Mouse (Mus musculus) lung, embryonic 15.5 days (tissue): ENCODE data around the gene Cdca4. TPM values are rescaled to one million over a fixed set of nuclear protein-coding genes. Genes with fewer than 3 reads are reported as not detected.

ENCODE experiments used
- ATAC-seq: fragments of 200-750 bp; cut with Nextera tagmentation; 2 replicates; pipeline ENCODE4 v1.8.0; 2017; ENCODE audit warnings: moderate number of reproducible peaks, borderline replicate concordance; ENCODE audit not compliant: low FRiP score, low TSS enrichment; ENCODE audit errors: extremely low read depth
- H3K27ac ChIP-seq: fragments of 300-500 bp; sonication (generic); 2 replicates; pipeline ENCODE4 v1.5.1; 2015; ENCODE audit warnings: moderate library complexity, mild to moderate bottlenecking, inconsistent platforms
- H3K27me3 ChIP-seq: fragments of 300-500 bp; sonication (generic); 2 replicates; pipeline ENCODE4 v1.6.1; 2015; ENCODE audit warnings: inconsistent platforms
- H3K36me3 ChIP-seq: fragments of 300-500 bp; sonication (generic); 2 replicates; pipeline ENCODE4 v1.6.1; 2015; ENCODE audit warnings: inconsistent platforms
- H3K4me1 ChIP-seq: fragments of 300-500 bp; sonication (generic); 2 replicates; pipeline ENCODE4 v1.6.1; 2015; ENCODE audit warnings: inconsistent platforms
- H3K4me2 ChIP-seq: fragments of 300-500 bp; sonication (generic); 2 replicates; pipeline ENCODE4 v1.6.1; 2015; ENCODE audit warnings: inconsistent platforms, mild to moderate bottlenecking, moderate library complexity
- H3K4me3 ChIP-seq: fragments of 300-500 bp; sonication (generic); 2 replicates; pipeline ENCODE4 v1.5.1; 2015; ENCODE audit warnings: mild to moderate bottlenecking, inconsistent platforms
- H3K9ac ChIP-seq: fragments of 300-500 bp; sonication (generic); 2 replicates; pipeline ENCODE4 v1.6.1; 2015; ENCODE audit warnings: inconsistent platforms
- H3K9me3 ChIP-seq: fragments of 300-500 bp; sonication (generic); 2 replicates; pipeline ENCODE4 v1.6.1; 2016; ENCODE audit warnings: inconsistent platforms
- WGBS: fragments of 180-500 bp; shearing (Covaris S2); methylation state at CpG from one replicate; pipeline ENCODE4 v1.1.7; 2015; 5-methylcytosine and 5-hydroxymethylcytosine counted together
- polyA plus RNA-seq: library from polyadenylated mRNA; unstranded; fragments of >200 nt; fragmentation: Nextera tagmentation; extraction: Ambion mirVana; gene quantifications from 2 replicates; pipeline ENCODE4 v1.2.1, GENCODE M21; 2015

Gene Cdca4
- polyA plus RNA-seq, 1 experiment from 2014 or later, result 125 TPM

DNA sequence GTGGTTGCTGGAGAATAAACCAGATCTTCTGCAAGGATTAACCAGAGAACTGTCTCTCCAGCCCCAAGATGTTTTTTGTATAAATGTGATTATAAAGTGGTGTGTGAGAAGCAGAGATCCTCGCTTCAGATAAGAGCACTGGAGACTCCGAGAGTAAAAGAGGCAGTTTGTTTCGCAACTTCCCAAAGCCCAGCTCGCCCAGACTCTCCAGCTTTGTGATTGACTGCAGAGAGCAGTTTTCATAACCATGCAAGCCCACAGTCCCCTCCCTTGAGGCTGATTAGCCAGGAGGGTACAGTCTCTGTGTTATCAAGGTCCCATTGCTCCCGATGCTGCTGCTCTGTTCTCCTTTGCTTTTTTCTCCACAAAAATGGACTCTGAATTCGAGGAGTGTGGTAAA lies 4.3 kb upstream of the Cdca4 start:
- Histone ChIP-seq H3K9ac (no peak overlapping the region), H3K4me3 (no peak overlapping the region), H3K4me2 (no peak overlapping the region), H3K36me3 (no peaks in the 10 kb centered on the region), H3K9me3 (no peaks in the 10 kb centered on the region), H3K4me1 (peaks cover 9% of the 10 kb centered on the region), H3K27ac (no peak overlapping the region), H3K27me3 (no peaks in the 10 kb centered on the region)
- no peak for ATAC-seq
- WGBS, result 50% methylated on average over 6 of the region's 6 CpGs

DNA sequence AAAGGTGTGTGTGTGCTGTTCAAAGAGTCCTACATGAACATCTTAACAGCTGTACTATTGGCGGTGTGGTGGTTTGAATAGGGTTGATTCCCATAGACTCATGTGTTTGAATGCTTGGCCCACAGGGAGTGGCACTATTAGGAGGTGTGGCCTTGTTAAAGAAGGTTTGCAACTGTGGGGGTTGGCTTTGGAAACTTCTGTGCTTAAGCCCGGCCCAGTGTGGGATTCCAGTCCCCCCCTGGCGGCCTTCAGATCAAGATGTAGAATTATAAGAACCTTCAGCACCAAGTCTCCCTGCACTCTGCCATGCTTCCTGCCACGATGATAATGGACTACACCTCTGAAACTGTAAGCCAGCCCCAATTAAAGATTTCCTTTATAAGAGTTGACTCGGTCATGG lies 3.2 kb upstream of the Cdca4 start:
- H3K27ac ChIP-seq, result no peak overlapping the region
- 85% methylated on average over 5 of the region's 5 CpGs for WGBS

DNA sequence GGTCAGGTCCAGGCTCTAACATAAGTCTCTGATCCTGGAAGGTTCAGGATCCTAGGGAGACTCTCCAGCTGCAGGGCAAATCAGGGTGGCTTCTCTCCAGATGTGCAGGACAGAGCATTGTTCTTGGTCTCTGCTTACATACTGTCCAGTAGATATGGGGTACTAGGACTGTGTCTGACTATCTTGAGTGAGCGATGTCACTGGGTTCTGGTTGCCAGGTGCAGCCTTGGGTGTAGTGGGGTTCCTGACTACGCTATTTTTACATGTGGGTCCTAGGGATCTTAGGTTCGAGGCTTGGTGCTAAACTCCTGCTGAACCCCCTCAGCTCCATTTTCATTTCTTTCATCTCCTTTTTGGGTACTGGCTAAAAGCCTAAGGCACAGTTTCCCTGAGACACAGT lies 1.3 kb upstream of the Cdca4 start:
- no peak overlapping the region for H3K27ac ChIP-seq
- WGBS, result 80% methylated on average over 3 of the region's 3 CpGs
- no peaks in the 10 kb centered on the region for H3K9me3 ChIP-seq
- H3K4me3 ChIP-seq, result peak overlapping the region; percentile 73
- peak overlapping the region; percentile 65 for H3K4me2 ChIP-seq
- H3K9ac ChIP-seq, result peak overlapping the region; percentile 76
- H3K36me3 ChIP-seq, result peaks cover 15% of the 10 kb centered on the region
- ATAC-seq, result no peak
- peaks cover 35% of the 10 kb centered on the region for H3K4me1 ChIP-seq
- no peaks in the 10 kb centered on the region for H3K27me3 ChIP-seq

More for the DNA sequence above, 3.2 kb upstream of the Cdca4 start:
- H3K9ac ChIP-seq, result no peak overlapping the region
- no peaks in the 10 kb centered on the region for H3K27me3 ChIP-seq
- no peak overlapping the region for H3K4me2 ChIP-seq
- peaks cover 4% of the 10 kb centered on the region for H3K36me3 ChIP-seq
- ATAC-seq, result no peak
- H3K4me3 ChIP-seq, result no peak overlapping the region
- H3K9me3 ChIP-seq, result no peaks in the 10 kb centered on the region
- H3K4me1 ChIP-seq, result peaks cover 16% of the 10 kb centered on the region

DNA sequence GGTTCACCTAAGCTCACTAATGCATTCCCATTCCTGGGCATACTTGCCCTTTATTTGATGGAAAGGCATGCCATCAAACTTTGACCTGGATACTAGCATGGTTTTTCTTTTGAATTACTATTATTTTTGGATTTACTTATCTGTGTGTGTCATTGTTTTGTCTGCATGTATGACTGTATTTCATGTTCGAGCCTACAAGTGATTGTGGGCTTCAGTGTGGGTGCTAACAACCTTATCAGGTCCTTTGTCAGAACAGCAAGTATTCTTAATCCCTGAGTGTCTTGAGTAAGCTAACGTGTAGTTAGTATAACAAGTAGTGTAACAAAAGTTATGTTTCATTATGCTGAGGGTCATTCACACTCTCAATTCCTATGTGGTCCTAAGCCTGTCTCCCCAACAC lies 918 bp upstream of the Cdca4 start:
- H3K4me3 ChIP-seq, result peak overlapping the region; percentile 73
- no peak for ATAC-seq
- H3K9me3 ChIP-seq, result no peaks in the 10 kb centered on the region
- peak overlapping the region; percentile 51; the same call in 1 of the 2 replicates for H3K27ac ChIP-seq
- H3K4me1 ChIP-seq, result peaks cover 37% of the 10 kb centered on the region
- H3K4me2 ChIP-seq, result peak overlapping the region; percentile 65
- peak overlapping the region; percentile 76 for H3K9ac ChIP-seq
- 18% methylated on average over 2 of the region's 2 CpGs for WGBS
- peaks cover 18% of the 10 kb centered on the region for H3K36me3 ChIP-seq
- no peaks in the 10 kb centered on the region for H3K27me3 ChIP-seq

DNA sequence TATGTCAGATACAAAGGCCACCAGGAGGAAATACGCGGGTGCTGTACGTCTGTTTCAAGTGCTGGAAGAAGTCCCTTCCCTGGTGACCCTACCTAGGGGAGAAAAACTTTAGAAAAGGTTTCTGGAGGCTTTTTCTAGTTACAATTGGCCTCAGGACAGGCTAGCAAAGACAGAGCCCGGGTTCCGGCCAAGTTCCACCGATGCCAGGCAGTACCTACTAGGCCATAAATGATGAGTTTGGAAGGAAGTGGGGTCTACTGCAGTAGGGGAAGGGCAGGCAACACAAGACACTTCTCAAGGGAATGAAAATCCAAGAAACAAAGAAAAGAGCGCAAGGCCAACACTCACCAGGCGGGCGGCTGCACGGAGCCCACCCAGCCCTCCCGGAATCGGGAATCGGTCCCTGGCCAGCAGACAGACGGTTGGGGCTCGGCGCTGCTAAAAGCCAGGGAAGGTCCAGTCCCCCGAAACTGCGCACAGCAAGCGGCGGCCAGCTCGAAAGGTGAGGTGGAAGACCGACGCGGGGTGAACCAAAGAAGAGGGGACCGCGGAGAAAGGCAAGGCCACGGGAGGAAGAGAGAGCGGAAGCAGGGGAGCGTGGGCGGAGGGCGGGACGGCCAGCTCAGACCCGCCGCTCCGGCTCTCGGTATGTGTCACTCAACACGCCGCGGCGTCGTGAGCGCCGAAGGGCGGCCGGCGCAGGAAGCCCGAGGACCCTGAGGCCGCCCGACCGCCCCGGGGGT lies 551 bp downstream of the Cdca4 start:
- peaks cover 32% of the 10 kb centered on the region for H3K36me3 ChIP-seq
- H3K27ac ChIP-seq, result peak overlapping the region; percentile 93
- peak overlapping the region; percentile 73 for H3K4me3 ChIP-seq
- ATAC-seq, result peak; percentile 83
- peak overlapping the region; percentile 97 for H3K9ac ChIP-seq
- peak overlapping the region; percentile 61 for H3K4me2 ChIP-seq
- under 1% methylated on average over 48 of the region's 51 CpGs for WGBS
- no peaks in the 10 kb centered on the region for H3K9me3 ChIP-seq
- no peaks in the 10 kb centered on the region for H3K27me3 ChIP-seq
- peaks cover 50% of the 10 kb centered on the region for H3K4me1 ChIP-seq

DNA sequence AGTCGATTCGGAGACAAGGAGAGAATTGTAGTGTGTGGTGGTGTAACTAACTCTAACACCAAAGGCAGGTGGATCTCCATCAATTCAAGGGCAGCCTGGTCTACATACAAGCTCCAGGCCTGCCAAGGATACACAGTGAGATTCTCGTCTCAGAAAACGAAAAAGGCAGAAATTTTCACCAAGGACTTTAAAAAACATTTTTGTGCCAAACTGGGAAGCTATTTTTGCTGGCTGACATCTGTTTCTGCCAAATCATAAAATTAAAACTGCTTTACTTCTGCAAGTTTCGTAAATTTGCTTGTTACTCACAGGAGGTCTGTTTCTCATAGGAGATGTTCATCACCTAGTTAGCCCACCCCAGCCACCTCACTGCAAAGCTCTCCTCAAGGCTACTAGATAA lies 3.3 kb downstream of the Cdca4 start:
- H3K27ac ChIP-seq, result no peak overlapping the region
- ATAC-seq, result no peak
- 0 out of 2 replicates have a peak overlapping the region, but pooled peaks have one; percentile 61 for H3K4me2 ChIP-seq
- no peaks in the 10 kb centered on the region for H3K27me3 ChIP-seq
- no peaks in the 10 kb centered on the region for H3K9me3 ChIP-seq
- 69% methylated on average over 5 of the region's 5 CpGs for WGBS
- peaks cover 46% of the 10 kb centered on the region for H3K36me3 ChIP-seq
- H3K9ac ChIP-seq, result no peak overlapping the region
- H3K4me3 ChIP-seq, result no peak overlapping the region
- peaks cover 63% of the 10 kb centered on the region for H3K4me1 ChIP-seq

DNA sequence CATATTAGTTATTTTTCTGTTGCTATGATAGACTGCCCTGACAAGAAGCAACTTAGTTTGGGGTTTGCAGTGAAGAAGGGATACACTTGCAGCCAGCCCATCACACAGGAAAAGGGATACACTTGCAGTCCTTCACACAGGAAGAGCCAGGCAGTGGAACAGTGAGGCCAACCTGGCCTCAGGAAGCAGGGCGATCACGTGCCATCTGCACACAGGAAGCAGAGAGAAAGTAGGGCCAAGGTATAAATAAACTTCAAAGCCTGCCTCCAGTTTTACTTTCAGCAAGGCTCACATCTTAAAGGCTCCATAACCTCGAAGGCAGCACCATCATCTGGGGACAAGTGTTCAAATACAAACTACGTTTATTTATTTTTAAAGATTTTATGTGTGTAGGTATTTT lies 6.0 kb downstream of the Cdca4 start:
- Histone ChIP-seq H3K4me1 (peaks cover 54% of the 10 kb centered on the region), H3K36me3 (peaks cover 72% of the 10 kb centered on the region), H3K4me3 (no peak overlapping the region), H3K27ac (0 out of 2 replicates have a peak overlapping the region, but pooled peaks have one; percentile 0), H3K9me3 (no peaks in the 10 kb centered on the region), H3K9ac (no peak overlapping the region), H3K4me2 (no peak overlapping the region), H3K27me3 (no peaks in the 10 kb centered on the region)
- ATAC-seq, result no peak
- 60% methylated on average over 4 of the region's 4 CpGs for WGBS

DNA sequence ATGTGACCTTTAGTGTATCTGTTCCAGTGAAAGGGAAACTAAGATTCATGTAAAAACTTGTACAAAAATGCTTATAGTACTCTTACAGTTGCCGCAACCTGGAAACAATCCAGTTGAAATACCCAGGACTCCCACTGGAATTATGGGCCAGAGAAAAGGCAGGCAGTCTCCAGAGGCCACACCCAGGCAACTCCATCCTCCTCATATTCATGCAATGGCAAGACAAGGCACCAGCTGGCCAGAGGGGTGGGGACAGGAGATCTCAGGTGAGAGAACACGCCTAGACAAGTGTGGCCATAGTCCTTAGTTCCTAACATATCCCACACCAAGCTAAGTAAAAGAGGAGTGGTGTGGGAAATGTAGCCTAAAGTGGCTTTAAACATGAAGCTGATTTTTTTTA lies 6.5 kb downstream of the Cdca4 start:
- Histone ChIP-seq H3K36me3 (peaks cover 74% of the 10 kb centered on the region), H3K27me3 (no peaks in the 10 kb centered on the region), H3K4me2 (no peak overlapping the region), H3K4me3 (no peak overlapping the region), H3K9me3 (no peaks in the 10 kb centered on the region), H3K27ac (no peak overlapping the region), H3K4me1 (peaks cover 49% of the 10 kb centered on the region), H3K9ac (no peak overlapping the region)
- no peak for ATAC-seq
- 65% methylated on average over 2 of the region's 2 CpGs for WGBS

DNA sequence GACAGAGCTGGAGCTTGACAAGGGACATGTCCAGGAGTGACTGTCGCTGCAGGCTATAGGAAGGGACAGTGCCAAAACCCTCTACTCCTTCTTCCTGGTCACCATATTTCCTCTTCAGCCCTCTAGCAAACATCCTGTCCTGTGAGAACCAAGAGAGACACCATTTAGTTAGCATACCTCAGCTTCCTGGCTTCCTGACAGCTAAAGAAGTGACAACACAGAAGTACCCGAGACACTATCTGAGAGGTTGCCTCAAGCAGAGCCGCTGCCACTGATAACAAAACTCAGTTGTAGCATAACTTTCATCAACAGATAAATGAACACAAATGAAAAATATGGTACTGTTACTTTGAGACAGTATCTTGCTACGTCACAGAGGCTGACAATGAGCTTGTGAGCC lies 7.2 kb downstream of the Cdca4 start:
- 61% methylated on average over 4 of the region's 4 CpGs for WGBS
- no peak for ATAC-seq
- Histone ChIP-seq H3K27me3 (no peaks in the 10 kb centered on the region), H3K4me3 (no peak overlapping the region), H3K27ac (no peak overlapping the region), H3K4me2 (no peak overlapping the region), H3K9me3 (no peaks in the 10 kb centered on the region), H3K36me3 (peaks cover 67% of the 10 kb centered on the region), H3K9ac (no peak overlapping the region), H3K4me1 (peaks cover 42% of the 10 kb centered on the region)

DNA sequence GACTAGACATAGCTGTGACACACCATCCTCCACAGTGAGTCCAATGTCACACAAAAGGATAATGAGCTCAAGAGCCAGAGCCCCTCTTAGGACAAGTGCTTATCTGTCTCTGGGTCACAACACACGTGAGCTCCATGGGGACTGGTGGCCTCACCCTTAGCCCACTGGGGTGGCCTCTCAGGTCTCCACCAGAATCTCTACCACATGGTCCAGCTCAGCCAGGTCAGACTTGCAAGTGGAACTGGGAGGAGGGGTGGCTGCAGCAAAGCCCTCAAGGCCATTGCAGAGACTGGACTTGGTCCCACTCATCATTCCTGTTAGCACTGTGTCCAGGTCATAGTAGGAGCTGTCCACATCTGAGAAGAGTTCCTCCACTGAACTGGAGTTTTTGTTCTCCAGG lies 8.0 kb downstream of the Cdca4 start:
- no peak overlapping the region for H3K9ac ChIP-seq
- H3K4me2 ChIP-seq, result no peak overlapping the region
- H3K4me3 ChIP-seq, result no peak overlapping the region
- ATAC-seq, result 0 out of 2 replicates have a peak, but pooled peaks have one; percentile 27
- 32% methylated on average over 1 of the region's 1 CpGs for WGBS
- no peaks in the 10 kb centered on the region for H3K9me3 ChIP-seq
- peaks cover 35% of the 10 kb centered on the region for H3K4me1 ChIP-seq
- no peaks in the 10 kb centered on the region for H3K27me3 ChIP-seq
- no peak overlapping the region for H3K27ac ChIP-seq
- H3K36me3 ChIP-seq, result peaks cover 63% of the 10 kb centered on the region

DNA sequence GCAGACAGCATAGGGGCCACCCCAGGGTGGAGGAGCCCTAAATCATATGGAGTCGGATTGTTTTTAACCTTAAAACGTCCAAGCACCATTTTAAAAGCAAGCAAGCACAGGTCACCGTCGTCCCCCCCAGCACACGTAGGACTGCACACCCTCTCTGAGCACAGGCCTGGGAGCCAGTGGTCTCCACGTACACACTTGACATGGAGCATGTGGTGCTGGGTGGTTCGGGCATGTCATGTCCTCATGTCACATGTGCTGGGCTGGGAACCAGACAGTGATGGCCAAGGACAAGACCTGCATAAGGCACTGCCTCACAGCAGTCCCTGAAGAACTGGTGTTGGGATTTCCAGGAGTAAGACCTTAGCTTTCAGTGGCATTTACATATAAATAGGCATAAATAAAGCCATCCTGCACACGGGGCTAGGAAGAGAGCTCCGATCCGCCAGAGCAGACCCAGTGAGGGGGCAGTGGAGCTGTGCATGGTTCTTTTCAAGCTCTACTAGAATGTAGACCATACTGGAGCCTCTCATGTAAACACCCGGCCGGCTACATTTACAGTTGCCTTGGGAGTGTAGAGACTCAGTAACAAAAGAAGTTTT lies 8.7 kb downstream of the Cdca4 start:
- no peaks in the 10 kb centered on the region for H3K9me3 ChIP-seq
- WGBS, result 82% methylated on average over 12 of the region's 12 CpGs
- no peak for ATAC-seq
- H3K9ac ChIP-seq, result no peak overlapping the region
- H3K4me3 ChIP-seq, result no peak overlapping the region
- no peak overlapping the region for H3K4me2 ChIP-seq
- peaks cover 27% of the 10 kb centered on the region for H3K4me1 ChIP-seq
- peaks cover 67% of the 10 kb centered on the region for H3K36me3 ChIP-seq
- no peaks in the 10 kb centered on the region for H3K27me3 ChIP-seq
- H3K27ac ChIP-seq, result no peak overlapping the region

DNA sequence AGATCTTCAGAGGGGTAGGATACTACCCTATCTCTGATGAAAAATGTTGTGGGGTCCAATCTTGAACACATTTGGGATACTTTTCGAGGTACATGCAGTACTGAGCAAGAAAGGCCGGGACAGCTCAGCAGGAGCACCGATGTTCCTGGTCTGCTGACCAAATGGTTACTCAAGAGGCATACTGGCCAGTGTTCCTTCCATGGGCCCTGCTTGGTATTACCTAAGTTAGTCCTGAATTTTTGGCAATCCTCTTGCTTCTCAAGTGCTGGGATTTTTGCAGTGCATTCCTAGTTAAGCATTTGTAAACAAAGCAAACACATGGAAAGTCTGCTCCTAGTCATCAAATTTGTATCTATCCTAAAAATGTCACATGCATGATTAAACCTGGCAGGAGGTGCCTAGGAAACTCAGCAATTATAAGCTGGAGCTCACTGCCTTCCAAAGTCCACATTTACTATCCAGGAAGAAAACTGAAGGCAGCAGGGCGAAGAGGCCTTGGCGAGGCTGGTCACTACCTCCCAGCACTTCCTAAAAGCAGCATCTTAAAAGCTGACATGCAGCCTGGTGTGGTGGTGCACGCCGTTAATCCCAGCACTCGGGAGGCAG lies 10.1 kb downstream of the Cdca4 start:
- 88% methylated on average over 8 of the region's 8 CpGs for WGBS

More for the DNA sequence above, 10.1 kb downstream of the Cdca4 start:
- peaks cover 59% of the 10 kb centered on the region for H3K36me3 ChIP-seq
- H3K27ac ChIP-seq, result no peak overlapping the region
- ATAC-seq, result no peak
- H3K27me3 ChIP-seq, result no peaks in the 10 kb centered on the region
- no peaks in the 10 kb centered on the region for H3K9me3 ChIP-seq
- H3K4me3 ChIP-seq, result no peak overlapping the region
- H3K4me1 ChIP-seq, result peaks cover 17% of the 10 kb centered on the region
- H3K4me2 ChIP-seq, result no peak overlapping the region
- no peak overlapping the region for H3K9ac ChIP-seq
